Mouse (Mus musculus) large intestine, adult 2 months (tissue): Measurements from ENCODE around the gene Tnc. TPM values are rescaled to one million over a fixed set of nuclear protein-coding genes. Genes with fewer than 3 reads are reported as not detected.
A peak's percentile ranks its signal among the peaks of the same experiment; 100 is the strongest.
"Not testable (repeated sequence)": the region's sequence is repeated elsewhere in the genome, so short reads cannot be mapped to it uniquely, and the experiment has no call there.

Experiments
- DNase-seq: peaks from one replicate; pipeline ENCODE4 v3.0.0-alpha.2; 2012; ENCODE audit warnings: low read depth, low spot score
- WGBS: fragments of 180-500 bp; shearing (Covaris S2); methylation state at CpG from one replicate; pipeline ENCODE4 v1.1.7; 2018; 5-methylcytosine and 5-hydroxymethylcytosine counted together
- polyA plus RNA-seq: library from polyadenylated mRNA; depleted of rRNA; stranded (reverse); fragments of >200 nt; gene quantifications from 2 replicates; pipeline ENCODE4 v1.2.3, GENCODE M21; 2012

The Tnc gene
- polyA plus RNA-seq, 1 experiment, result 15.9 TPM

DNA sequence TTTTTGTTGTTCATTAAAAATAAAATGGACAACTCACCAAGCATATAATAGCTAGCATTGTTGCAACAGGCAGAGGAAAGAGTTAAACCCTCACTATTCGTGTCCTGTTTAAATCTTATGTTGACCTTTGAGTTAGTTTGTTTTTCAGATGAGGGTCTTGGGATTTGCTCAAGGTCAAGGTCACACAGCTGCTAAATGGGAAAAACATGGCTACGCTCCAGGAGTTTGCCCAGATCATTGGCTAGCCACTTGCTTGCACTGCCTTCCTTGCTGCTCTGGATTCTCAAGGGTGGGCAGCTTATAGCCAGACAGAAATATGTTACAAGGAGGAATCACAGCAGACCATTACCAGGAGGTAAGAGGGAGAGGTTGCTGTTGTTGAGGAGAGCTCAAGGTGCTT lies 67.2 kb downstream of the Tnc start:
- 52% methylated on average over 2 of the region's 2 CpGs for WGBS

DNA sequence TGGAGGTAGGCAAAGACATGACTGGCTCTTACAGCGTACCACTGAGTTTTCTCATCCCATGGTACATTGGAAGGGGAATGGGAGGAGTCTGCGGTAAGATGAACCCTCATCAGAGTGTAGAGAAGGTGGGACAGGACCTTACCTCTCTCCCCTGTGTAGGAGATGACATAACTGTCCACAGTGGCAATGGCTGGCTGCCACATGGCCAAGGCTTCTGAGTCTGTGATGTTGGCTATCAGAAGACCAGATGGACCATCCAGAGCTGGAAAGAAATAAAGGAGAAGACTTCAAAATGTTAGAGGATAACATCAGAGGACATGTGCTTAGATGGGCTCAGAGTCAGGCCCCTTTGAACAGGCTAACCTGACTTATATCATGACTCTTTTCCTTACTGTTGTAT lies 74.3 kb downstream of the Tnc start:
- WGBS, result 98% methylated on average over 2 of the region's 2 CpGs
- no peak for DNase-seq

More for the DNA sequence above, 67.2 kb downstream of the Tnc start:
- DNase-seq, result no peak

DNA sequence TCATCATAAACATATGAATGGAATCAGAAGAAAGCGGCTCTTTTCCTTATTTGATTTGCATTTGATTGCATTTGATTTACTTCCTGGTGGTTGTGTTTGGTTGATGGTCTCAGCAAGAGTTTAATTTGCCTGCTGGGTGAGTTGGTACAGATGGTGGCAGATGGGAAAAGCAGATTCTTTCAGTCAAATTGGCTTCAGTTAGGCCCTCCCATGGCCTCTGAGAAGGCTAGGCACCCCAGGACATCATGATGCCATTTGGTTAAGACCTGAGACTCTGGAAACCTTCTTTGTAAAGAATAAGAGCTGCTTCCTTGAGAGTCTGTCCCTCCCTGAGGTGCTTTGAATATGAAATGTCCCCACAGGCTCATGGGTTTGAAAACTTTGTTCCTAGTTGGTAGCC lies 75.1 kb downstream of the Tnc start:
- 48% methylated on average over 1 of the region's 1 CpGs for WGBS
- no peak for DNase-seq

DNA sequence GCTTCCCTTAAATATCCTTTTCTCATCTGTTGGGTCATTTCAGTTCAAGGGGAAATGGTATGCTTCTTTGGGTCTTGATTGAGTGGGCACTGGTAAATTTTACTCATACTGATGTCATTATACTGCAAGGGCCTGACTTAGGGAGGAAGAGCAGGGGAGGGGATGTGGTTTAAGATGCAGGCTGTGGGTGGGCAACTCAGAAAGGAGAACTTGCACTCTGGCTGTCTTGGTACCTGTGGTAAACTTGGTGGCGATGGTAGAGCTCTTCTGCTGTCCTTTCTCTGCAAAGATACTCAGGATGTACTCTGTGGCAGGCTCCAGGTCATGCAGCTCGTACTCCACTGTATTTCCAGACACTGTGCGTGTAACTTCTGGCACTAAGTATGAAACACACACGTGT lies 75.9 kb downstream of the Tnc start:
- 80% methylated on average over 4 of the region's 4 CpGs for WGBS

DNA sequence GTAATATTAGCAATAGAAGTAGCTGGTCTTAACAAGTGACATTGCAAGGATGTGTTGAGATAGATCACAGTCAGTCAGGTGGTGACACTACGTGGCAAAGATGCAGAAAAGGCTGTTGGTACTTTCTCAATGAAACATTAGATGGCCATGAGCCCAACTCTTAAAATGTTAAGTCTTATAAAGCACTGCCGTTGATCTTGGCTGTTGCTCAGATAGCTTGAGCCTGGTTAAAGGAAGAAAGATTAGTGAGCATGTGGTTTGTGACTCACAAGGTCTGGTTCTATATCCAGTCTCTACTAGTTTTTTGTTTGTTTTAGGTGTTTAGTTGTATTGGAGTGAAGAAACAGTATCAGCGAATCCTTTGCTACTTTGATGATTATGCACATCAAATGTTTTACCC lies 76.9 kb downstream of the Tnc start:
- 75% methylated on average over 3 of the region's 3 CpGs for WGBS
- no peak for DNase-seq

More for the DNA sequence above, 75.9 kb downstream of the Tnc start:
- DNase-seq, result no peak

DNA sequence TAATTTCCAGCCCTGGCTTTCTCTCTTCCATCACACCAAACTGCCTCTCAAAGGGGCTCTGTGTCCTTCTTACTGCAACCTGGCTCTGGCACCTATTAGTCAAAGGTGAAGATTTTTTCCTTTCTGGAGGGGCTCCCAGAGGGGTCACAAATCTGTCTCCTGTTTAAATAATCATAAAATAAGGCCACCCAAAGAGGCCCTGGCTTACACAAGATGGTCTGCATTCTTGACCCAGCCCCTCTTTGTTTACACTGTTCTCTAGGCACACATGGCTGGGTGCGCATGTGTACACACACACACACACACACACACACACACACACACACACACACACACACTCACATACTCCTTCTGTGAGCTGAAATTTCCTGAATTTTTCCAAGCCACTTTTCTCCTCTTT lies 83.4 kb downstream of the Tnc start:
- 24% methylated on average over 1 of the region's 1 CpGs for WGBS
- DNase-seq, result no peak

DNA sequence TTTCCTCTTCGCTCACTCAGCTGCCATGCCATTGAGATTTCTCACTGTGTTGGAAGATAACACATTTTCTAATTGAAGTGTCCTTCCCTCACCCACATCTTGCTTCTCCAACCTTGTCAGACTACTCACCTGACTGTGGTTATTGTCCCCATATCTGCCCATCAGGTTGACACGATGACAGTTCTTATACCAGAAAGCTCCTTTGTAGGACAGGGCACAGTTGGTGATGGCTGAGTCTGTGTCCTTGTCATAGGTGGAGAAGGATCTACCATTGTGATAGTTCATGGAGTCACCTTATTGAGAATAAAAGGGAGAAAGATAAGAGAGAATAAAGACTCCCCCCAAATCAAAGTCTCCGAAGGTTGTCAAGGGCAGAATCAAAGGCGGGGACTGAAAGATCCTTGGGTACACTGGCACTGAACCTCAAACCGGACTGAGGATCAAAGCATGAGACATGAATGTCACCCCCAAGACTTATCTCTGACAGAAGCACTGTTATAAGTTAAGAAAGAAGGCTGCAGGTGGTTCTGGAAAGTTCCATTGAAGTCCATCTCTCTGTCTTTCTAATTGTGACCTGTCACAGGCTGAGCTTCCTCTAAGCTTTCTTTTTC lies 84.9 kb downstream of the Tnc start:
- 89% methylated on average over 5 of the region's 5 CpGs for WGBS
- DNase-seq, result no peak

DNA sequence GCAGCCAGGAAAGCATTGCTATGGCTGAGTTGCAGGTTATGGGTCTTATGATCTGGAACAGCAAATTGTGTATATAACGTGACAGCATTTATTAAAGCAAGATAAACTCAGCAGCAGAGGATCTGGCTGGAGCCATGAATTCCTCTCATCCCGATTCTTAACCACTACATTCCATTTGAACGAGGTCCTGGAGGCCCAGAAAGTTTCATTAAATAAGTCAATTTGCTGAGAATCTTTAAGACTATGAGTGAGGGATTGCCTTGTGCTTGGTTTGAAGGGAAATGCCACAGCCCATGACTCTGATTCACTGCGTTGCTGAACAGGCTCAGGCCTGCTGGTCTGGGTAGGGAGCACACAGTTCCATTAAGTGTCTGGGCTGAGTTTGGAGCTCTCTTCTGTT lies 88.2 kb downstream of the Tnc start:
- no peak for DNase-seq
- WGBS, result 64% methylated on average over 4 of the region's 4 CpGs

DNA sequence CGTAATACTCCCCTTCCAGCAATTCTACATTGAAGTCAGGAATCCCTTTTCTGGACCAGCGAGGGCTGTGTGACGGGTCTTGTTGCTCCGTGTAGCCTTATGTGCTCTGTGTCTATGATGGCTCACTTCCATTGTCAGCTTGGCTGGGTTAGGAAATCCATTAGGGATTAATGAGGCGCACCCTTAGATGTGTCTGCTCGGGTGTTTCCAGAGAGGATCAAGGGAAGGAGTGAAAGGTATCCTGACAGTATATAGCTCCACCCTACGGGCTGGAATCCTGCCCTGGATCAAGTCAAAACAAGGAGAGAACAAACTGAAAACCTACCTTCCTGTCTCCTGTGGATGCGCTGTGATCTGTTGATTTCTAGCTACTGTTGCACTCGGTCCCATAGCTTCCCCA lies 96.8 kb downstream of the Tnc start:
- DNase-seq, result no peak

DNA sequence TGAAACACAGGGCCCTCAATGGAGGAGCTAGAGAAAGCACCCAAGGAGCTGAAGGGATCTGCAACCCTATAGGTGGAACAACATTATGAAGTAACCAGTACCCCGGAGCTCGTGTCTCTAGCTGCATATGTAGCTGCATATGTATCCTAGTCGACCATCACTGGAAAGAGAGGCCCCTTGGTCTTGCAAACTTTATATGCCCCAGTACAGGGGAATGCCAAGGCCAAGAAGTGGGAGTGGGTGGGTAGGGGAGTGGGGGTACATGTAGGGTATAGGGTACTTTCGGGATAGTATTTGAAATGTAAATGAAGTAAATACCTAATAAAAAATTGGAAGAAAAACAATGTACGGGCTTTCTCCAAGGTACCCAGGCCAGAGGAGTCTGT lies 98.1 kb downstream of the Tnc start:
- not testable (repeated sequence) for DNase-seq
- WGBS, result 80% methylated on average over 5 of the region's 5 CpGs

More for the DNA sequence above, 96.8 kb downstream of the Tnc start:
- 89% methylated on average over 9 of the region's 9 CpGs for WGBS

DNA sequence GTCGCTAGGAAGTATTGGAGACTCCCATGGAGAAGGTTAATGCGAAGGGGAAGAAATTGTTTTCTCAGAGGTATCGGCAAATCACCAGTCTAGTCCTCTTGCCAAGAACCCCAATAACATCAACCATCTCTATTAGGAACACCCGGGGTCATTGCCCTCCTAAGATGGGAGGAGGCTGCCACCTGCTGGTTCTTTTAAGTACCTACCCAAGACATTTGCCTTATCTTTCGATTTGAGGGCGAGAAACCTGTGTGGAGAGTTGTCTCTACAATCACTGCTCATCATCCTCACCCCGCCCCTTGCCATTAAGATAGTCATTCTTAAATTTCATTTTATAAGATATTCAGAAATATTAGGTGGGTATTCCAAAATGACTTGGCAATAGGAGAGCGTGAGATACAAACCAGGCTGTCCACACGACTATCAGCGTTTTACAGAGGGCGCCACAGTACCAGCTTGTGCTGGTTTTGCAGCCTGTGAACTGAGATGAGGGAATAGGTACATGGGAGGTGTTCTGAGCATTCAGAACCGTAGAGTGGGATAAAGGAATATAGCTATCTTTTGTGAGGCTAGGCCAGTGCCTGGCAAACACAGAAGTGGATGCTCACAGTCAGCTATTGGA lies 98.6 kb downstream of the Tnc start:
- peak; percentile 25 for DNase-seq
- WGBS, result 22% methylated on average over 12 of the region's 12 CpGs

DNA sequence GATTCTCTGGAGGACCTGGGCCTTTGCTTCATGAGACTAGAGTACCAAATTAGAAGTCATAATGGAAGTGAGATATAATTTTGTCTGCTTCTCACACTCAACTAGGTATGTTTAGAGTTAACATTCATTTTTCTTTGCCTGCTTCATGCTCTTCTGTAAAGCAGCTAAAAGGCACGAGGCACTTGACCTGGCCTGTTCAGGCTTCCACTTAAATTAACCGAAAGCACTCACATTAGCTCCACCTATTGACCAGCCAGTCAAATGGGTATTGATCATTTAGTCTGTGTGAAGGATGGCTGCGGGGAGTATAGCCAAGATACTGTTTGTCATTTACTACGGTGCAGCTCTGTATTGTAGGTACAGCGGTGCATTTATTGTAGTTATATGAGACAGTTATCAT lies 103.0 kb downstream of the Tnc start:
- no peak for DNase-seq
- WGBS, result 72% methylated on average over 5 of the region's 5 CpGs

DNA sequence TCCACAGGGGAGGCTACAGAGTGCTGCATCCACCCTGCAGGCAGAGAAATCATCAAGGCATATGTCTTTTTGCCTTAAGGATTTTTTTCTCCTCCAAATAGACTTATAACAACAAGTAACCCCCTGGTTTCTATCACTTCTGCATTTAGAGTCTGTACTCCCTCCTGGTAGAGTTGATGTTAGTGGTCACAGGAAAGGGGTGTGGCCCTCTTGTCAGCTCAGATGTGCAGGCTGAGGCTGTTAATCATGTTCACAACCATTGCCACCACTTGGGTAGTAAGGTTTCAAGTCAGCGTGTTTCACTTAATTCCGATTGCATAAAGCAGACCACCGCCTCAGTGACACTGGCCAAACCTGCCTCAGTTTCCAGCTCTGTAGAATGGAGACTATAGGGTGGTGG lies 103.9 kb downstream of the Tnc start:
- WGBS, result 91% methylated on average over 3 of the region's 3 CpGs
- no peak for DNase-seq

DNA sequence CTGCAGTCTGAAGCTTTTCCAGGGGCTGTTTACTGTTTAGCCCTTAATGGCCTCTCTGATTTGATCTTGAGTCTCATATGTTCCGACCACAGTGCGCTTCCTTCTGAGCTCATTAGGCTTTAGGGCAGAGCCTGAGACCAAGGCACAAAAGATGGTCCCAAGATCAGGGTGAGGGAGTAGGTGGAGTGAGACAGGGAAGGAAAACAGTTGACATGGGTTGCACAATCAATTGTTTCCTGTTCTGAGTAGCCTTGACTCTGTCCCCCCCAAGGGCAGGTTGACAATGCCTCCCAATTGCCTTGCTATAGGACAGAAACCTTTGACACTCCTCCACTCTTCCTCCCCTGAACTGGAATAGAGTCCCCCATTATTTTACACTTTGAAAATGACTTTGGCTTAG lies 105.4 kb downstream of the Tnc start:
- 81% methylated on average over 2 of the region's 2 CpGs for WGBS
- DNase-seq, result no peak

DNA sequence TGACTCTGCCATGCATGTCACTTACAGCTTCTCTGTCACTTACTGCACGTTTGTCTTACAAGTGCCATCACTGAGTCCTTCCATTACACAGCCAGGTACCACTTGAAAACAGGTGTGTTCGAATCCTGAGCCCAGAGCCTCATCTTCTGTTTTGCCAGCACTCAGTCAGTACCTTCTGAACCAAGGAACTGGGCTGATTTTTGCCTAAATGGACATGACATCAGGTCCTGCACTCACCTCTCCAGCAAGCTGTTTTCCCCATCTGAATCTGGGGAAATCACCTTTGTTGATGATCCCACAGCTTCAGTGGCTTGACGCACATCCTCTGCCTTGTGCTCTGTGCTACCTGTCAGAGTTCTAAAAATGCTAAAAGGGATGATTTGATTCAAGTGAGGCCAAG lies 107.4 kb downstream of the Tnc start:
- WGBS, result 61% methylated on average over 3 of the region's 3 CpGs
- DNase-seq, result no peak

DNA sequence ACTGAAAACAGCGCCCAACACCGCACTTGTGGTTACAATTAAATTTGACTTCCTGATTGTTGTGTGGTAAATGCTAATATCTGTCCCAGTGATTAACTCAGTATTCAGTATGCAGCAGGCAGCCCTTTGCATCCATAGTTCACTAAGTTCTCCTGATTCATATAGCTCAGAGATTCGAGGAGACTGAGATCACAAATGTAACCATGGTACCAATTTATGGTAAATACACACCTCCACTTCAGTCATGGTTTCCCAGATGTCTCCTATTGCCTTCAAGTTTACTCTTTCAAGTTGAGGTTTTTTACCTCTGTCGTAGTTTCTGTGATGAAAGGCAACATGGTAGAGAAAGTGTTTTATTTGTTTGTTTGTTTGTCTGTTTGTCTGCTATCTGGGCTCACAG lies 110.9 kb downstream of the Tnc start:
- DNase-seq, result no peak
- WGBS, result 77% methylated on average over 4 of the region's 4 CpGs

DNA sequence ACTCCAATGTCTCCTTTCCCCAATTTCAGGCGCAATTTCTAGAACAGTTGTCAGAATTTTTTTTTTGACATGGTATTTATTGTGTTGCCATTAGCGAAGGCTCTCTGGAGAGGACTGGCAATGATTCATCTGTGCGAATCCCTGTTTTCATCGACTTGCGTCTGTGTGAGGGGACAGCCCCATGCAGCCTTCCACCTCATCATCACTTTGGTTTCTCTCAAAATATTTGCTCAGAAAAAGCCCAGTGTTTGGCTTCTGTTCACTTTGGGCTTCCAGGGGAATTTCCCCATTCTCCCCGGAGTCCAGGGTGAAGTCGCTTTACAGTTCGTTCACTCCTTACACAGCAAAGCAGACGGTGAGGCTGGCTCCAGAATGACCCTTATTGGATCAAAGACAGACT lies 111.5 kb downstream of the Tnc start:
- DNase-seq, result no peak
- WGBS, result 55% methylated on average over 9 of the region's 9 CpGs

DNA sequence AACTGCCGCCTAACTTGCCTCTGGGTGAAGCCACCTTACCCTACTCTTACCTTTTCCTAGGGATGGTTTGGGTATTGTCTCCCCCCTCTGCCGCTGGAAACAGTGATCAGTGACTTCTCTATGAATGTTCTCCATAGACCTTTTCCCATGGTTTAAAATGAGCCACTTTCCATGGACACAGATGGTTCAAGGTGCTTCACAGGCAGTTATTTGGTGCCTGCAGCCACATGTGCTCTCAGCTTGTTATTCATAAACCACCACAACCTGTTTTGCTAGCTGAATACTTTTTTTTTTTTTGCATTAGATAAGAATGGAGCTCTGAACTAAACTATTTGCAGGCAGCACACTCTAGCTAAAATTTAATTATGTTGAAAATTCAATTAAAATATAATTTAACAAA lies 116.0 kb downstream of the Tnc start:
- DNase-seq, result no peak

DNA sequence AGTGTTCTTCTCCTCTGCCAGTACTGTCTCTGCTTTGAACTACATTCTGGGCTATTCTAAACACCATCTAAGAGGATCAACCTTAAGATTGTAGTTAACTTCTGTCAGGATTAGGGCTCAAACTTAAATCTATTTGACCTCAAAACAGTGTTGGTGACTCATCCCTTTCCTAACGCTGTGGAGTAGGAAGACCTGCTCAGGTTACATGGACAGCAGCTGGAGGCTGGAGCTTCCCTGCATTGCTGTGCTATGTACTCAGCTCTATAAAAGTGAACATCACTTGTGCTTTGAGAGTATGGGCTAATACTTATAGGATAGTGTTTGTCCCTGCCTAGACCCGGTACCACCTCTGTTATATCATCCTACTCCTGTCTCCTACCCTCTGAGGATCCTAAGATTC lies 117.3 kb downstream of the Tnc start:
- DNase-seq, result no peak
- 48% methylated on average over 2 of the region's 2 CpGs for WGBS

More for the DNA sequence above, 116.0 kb downstream of the Tnc start:
- WGBS, result 84% methylated on average over 2 of the region's 2 CpGs

DNA sequence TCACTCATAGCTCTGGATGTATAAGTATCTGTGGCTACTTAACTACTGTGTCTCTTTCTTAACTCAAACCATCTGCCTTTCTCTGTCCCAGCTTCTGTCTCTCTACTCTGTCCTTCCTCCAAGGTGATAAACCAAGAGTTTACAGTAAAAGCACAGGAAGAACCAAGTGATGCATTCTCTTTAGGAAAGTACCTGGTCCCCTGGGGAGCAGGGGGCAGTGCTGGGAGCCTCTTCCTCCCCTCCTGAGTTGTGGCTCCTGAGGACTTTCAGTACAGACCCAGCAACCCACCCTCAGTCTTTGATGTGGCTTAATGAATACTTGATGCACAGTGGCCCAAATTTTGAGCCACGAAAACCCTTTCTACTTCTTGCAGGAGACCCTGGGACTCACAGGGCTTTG lies 118.6 kb downstream of the Tnc start:
- DNase-seq, result no peak
- 82% methylated on average over 1 of the region's 1 CpGs for WGBS

DNA sequence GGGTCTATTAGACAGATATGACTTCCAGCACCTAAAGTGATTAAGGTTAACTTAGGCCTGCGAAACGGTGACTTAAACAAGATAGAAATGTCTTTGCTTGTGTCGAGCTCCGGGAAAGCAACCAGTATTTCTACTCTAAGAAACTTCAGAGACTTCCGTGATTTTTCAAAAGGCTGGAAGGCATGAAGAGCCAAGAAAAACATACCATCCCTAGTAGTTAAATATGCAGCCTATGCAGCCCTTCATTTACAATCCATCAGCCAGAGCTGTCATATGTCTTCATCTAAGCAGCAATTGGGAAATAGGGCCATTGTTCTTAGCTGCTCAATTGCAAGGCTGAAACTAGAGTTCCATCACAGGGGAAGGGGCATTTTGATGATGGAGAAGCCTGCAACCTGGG lies 129.6 kb downstream of the Tnc start:
- no peak for DNase-seq
- WGBS, result 59% methylated on average over 5 of the region's 5 CpGs

DNA sequence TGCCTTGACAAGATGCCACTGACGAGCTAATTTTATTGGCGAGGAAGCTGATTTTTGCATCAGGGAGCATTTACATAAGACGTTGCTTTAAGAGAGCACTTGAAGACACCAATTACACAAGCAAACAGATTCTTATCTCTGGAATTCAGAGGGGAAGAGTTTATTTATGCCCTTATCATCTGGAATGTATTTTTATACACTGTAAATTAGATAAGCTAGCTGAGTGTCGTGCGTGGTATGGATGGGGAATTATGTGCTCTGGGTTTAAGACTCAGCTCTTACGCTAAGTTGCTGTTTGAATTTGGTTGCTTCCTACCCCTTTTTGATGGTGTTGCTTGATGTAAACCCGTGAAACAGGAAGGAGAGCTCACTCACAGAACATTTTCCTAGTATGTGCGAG lies 130.1 kb downstream of the Tnc start:
- WGBS, result 30% methylated on average over 8 of the region's 8 CpGs

More for the DNA sequence above, 130.1 kb downstream of the Tnc start:
- DNase-seq, result no peak
